Mouse (Mus musculus): ENCODE measurements around the gene Ttc13. TPM values are rescaled to one million over a fixed set of nuclear protein-coding genes. Genes with fewer than 3 reads are reported as not detected.

The Ttc13 gene
- polyA plus RNA-seq, 1 experiment = 0.42 TPM

GRCm38 (mm10) chr8:124751709-124752173, 30.0 kb upstream of the Ttc13 start, which contains the start of gene Fam89a:
Gene Fam89a (minus strand): TSS chr8:124751832.
- peak within 1 kb of the TSS; percentile 49 for H3K4me3 ChIP-seq (replicated peaks)
- peaks cover 14% of the 10 kb centered on the region for H3K4me1 ChIP-seq (ENCODE audit: control insufficient read depth)
- H3K36me3 ChIP-seq (ENCODE audit: control insufficient read depth) = no peaks in the 10 kb centered on the region
- peaks cover 60% of the 10 kb centered on the region for H3K27me3 ChIP-seq (ENCODE audit: control insufficient read depth)
- H3K9me3 ChIP-seq (ENCODE audit: control insufficient read depth, low read length) = no peaks in the 10 kb centered on the region
- no peak for TF ChIP-seq TAL1 (IDR thresholded peaks at IDR 0.05; ENCODE audit: low read length)
- no peak for TF ChIP-seq GATA1 (IDR thresholded peaks at IDR 0.05; ENCODE audit: low read length)

- Histone ChIP-seq H3K27me3 (ENCODE audit: control insufficient read depth) (peaks cover 60% of the 10 kb centered on the region), H3K4me1 (ENCODE audit: control insufficient read depth) (peaks cover 14% of the 10 kb centered on the region)
- no peak for TF ChIP-seq TAL1 (IDR thresholded peaks at IDR 0.05; ENCODE audit: low read length)
Measured at GRCm38 (mm10) chr8:124751191-124751590, 29.4 kb upstream of the Ttc13 start.

GRCm38 (mm10) chr8:124746661-124747060, 24.9 kb upstream of the Ttc13 start:
- no peak for TF ChIP-seq GATA1 (IDR thresholded peaks at IDR 0.05; ENCODE audit: low read length)
- no peak for TF ChIP-seq TAL1 (IDR thresholded peaks at IDR 0.05; ENCODE audit: low read length)
- H3K27me3 ChIP-seq (ENCODE audit: control insufficient read depth) = peaks cover 34% of the 10 kb centered on the region
- no peaks in the 10 kb centered on the region for H3K9me3 ChIP-seq (ENCODE audit: control insufficient read depth, low read length)
- no peaks in the 10 kb centered on the region for H3K36me3 ChIP-seq (ENCODE audit: control insufficient read depth)
- H3K4me3 ChIP-seq (replicated peaks) = no peak overlapping the region
- peaks cover 7% of the 10 kb centered on the region for H3K4me1 ChIP-seq (ENCODE audit: control insufficient read depth)

More at GRCm38 (mm10) chr8:124751191-124751590, 29.4 kb upstream of the Ttc13 start:
- Histone ChIP-seq H3K36me3 (ENCODE audit: control insufficient read depth) (no peaks in the 10 kb centered on the region), H3K9me3 (ENCODE audit: control insufficient read depth, low read length) (no peaks in the 10 kb centered on the region), H3K4me3 (replicated peaks) (peak overlapping the region; percentile 49)

GRCm38 (mm10) chr8:124739268-124739667, 17.5 kb upstream of the Ttc13 start:
- peaks cover 30% of the 10 kb centered on the region for H3K36me3 ChIP-seq (ENCODE audit: control insufficient read depth)
- H3K4me1 ChIP-seq (ENCODE audit: control insufficient read depth) = no peaks in the 10 kb centered on the region
- TF ChIP-seq GATA1 (IDR thresholded peaks at IDR 0.05; ENCODE audit: low read length) (no peak), TAL1 (IDR thresholded peaks at IDR 0.05; ENCODE audit: low read length) (no peak)
- no peak overlapping the region for H3K4me3 ChIP-seq (replicated peaks)
- no peaks in the 10 kb centered on the region for H3K9me3 ChIP-seq (ENCODE audit: control insufficient read depth, low read length)
- H3K27me3 ChIP-seq (ENCODE audit: control insufficient read depth) = no peaks in the 10 kb centered on the region

GRCm38 (mm10) chr8:124735371-124735911, 13.7 kb upstream of the Ttc13 start:
- Histone ChIP-seq H3K36me3 (ENCODE audit: control insufficient read depth) (peaks cover 57% of the 10 kb centered on the region), H3K4me1 (ENCODE audit: control insufficient read depth) (no peaks in the 10 kb centered on the region), H3K4me3 (replicated peaks) (no peak overlapping the region), H3K27me3 (ENCODE audit: control insufficient read depth) (no peaks in the 10 kb centered on the region), H3K9me3 (ENCODE audit: control insufficient read depth, low read length) (no peaks in the 10 kb centered on the region)
- no peak for TF ChIP-seq GATA1 (IDR thresholded peaks at IDR 0.05; ENCODE audit: low read length)
- no peak for TF ChIP-seq TAL1 (IDR thresholded peaks at IDR 0.05; ENCODE audit: low read length)

GRCm38 (mm10) chr8:124732828-124733227, 11.0 kb upstream of the Ttc13 start:
- H3K4me3 ChIP-seq (replicated peaks) = no peak overlapping the region
- no peaks in the 10 kb centered on the region for H3K9me3 ChIP-seq (ENCODE audit: control insufficient read depth, low read length)
- no peaks in the 10 kb centered on the region for H3K27me3 ChIP-seq (ENCODE audit: control insufficient read depth)
- TF ChIP-seq TAL1 (IDR thresholded peaks at IDR 0.05; ENCODE audit: low read length) (no peak), GATA1 (IDR thresholded peaks at IDR 0.05; ENCODE audit: low read length) (no peak)
- H3K36me3 ChIP-seq (ENCODE audit: control insufficient read depth) = peaks cover 73% of the 10 kb centered on the region
- H3K4me1 ChIP-seq (ENCODE audit: control insufficient read depth) = no peaks in the 10 kb centered on the region

- H3K4me1 ChIP-seq (ENCODE audit: control insufficient read depth) = peaks cover 32% of the 10 kb centered on the region
- H3K27me3 ChIP-seq (ENCODE audit: control insufficient read depth) = no peaks in the 10 kb centered on the region
- TF ChIP-seq TAL1 (IDR thresholded peaks at IDR 0.05; ENCODE audit: low read length) (no peak), GATA1 (IDR thresholded peaks at IDR 0.05; ENCODE audit: low read length) (no peak)
- no peak overlapping the region for H3K4me3 ChIP-seq (replicated peaks)
- no peaks in the 10 kb centered on the region for H3K9me3 ChIP-seq (ENCODE audit: control insufficient read depth, low read length)
- peaks cover 34% of the 10 kb centered on the region for H3K36me3 ChIP-seq (ENCODE audit: control insufficient read depth)
Measured at GRCm38 (mm10) chr8:124724301-124724700, 2.5 kb upstream of the Ttc13 start.

- TF ChIP-seq TAL1 (IDR thresholded peaks at IDR 0.05; ENCODE audit: low read length) (no peak), GATA1 (IDR thresholded peaks at IDR 0.05; ENCODE audit: low read length) (no peak)
Measured at GRCm38 (mm10) chr8:124720938-124721861, 583 bp downstream of the Ttc13 start.

GRCm38 (mm10) chr8:124720133-124720532, 1.6 kb downstream of the Ttc13 start:
- no peaks in the 10 kb centered on the region for H3K9me3 ChIP-seq (ENCODE audit: control insufficient read depth, low read length)
- peaks cover 37% of the 10 kb centered on the region for H3K4me1 ChIP-seq (ENCODE audit: control insufficient read depth)
- H3K4me3 ChIP-seq (replicated peaks) = peak overlapping the region; percentile 68
- peaks cover 18% of the 10 kb centered on the region for H3K36me3 ChIP-seq (ENCODE audit: control insufficient read depth)
- H3K27me3 ChIP-seq (ENCODE audit: control insufficient read depth) = no peaks in the 10 kb centered on the region
- no peak for TF ChIP-seq GATA1 (IDR thresholded peaks at IDR 0.05; ENCODE audit: low read length)
- no peak for TF ChIP-seq TAL1 (IDR thresholded peaks at IDR 0.05; ENCODE audit: low read length)

More at GRCm38 (mm10) chr8:124720938-124721861, 583 bp downstream of the Ttc13 start:
- Histone ChIP-seq H3K4me3 (replicated peaks) (peak overlapping the region; percentile 68), H3K27me3 (ENCODE audit: control insufficient read depth) (no peaks in the 10 kb centered on the region), H3K36me3 (ENCODE audit: control insufficient read depth) (peaks cover 19% of the 10 kb centered on the region), H3K4me1 (ENCODE audit: control insufficient read depth) (peaks cover 33% of the 10 kb centered on the region), H3K9me3 (ENCODE audit: control insufficient read depth, low read length) (no peaks in the 10 kb centered on the region)

All from erythroblast, embryonic 14.5 days (primary cell).